Mouse (Mus musculus) bone marrow, adult 2 months (tissue): ENCODE data around the gene Spryd3. TPM values are rescaled to one million over a fixed set of nuclear protein-coding genes. Genes with fewer than 3 reads are reported as not detected.

Source experiments
- H3K27ac ChIP-seq: fragments of 200-500 bp; 2 replicates; pipeline ENCODE4 v1.5.1; 2012; ENCODE audit warnings: low read depth, mild to moderate bottlenecking, control low read depth, inconsistent platforms, low read length; ENCODE audit not compliant: control insufficient read depth, poor library complexity, insufficient read depth
- H3K4me1 ChIP-seq: fragments of 200-500 bp; 2 replicates; pipeline ENCODE4 v1.6.1; 2011; ENCODE audit warnings: low read length; ENCODE audit not compliant: control insufficient read depth, insufficient read depth
- H3K4me3 ChIP-seq: fragments of 200-500 bp; replicated peaks from 2 replicates; pipeline ENCODE3; 2011; ENCODE audit warnings: mild to moderate bottlenecking, low read depth, low read length, control low read depth; ENCODE audit not compliant: control insufficient read depth
- CTCF ChIP-seq: fragments of 200-500 bp; IDR thresholded peaks from 2 replicates; pipeline ENCODE4 v1.5.1; 2011; ENCODE audit warnings: low read length, control low read depth; ENCODE audit not compliant: control insufficient read depth, insufficient read depth
- POLR2A ChIP-seq: fragments of 200-500 bp; IDR thresholded peaks from 2 replicates; pipeline ENCODE4 v1.6.1; 2011; ENCODE audit warnings: low read depth, mild to moderate bottlenecking, control low read depth, low read length, borderline replicate concordance; ENCODE audit not compliant: control insufficient read depth
- WGBS: fragments of 180-500 bp; shearing (Covaris S2); methylation state at CpG from one replicate; pipeline ENCODE4 v1.1.7; 2018; 5-methylcytosine and 5-hydroxymethylcytosine counted together
- polyA plus RNA-seq: library from polyadenylated mRNA; stranded (reverse); fragments of >200 nt; gene quantifications from 2 replicates; pipeline ENCODE4 v1.2.4, GENCODE M21; 2011; ENCODE audit warnings: low replicate concordance; ENCODE audit not compliant: missing spikeins, insufficient read depth, insufficient read length

The Spryd3 gene
- polyA plus RNA-seq, 1 experiment, result 23.0 TPM

DNA sequence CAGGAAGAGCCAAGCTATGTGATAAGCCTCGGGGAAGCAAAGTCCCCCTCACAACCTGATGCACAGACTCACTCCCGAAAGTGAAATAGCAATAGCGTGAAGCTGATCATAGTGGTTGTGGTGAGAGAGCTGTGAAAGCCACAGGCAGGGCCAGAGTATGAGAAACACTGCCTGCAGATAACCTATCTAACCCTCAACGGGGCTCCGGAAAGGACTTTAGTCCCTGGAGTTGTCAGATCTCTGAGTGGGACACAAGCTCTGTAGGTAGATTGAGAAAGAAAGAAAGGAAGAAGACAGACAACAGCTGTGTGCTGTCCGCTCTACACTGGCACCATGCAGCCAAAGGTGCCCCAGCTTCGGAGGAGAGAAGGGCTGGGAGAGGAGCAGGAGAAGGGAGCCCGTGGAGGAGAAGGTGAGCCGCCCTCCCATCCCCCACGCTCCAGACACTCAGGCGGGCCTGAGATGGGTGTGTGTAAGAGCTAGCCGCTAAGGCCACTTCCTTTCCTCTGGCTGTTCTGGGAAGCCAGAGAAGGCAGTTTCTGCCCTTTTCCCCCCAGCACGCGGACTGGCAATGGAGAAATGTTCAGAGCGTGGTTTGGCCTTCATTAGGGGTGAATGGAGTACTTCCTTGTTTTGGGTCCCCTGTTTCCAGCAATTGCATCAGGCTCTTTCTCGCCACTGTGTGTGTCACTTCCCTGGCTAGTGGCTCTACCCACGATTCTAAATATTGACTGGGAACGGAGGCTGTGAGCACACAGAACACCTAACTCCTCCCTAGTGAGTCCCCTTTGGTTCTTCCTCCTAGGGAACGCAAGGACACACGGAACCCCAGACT lies 14.5 kb upstream of the Spryd3 start, which contains the start of gene Soat2:
TSS of gene Soat2 (plus strand) at position 226 of the 835 bp plus-strand sequence.
- Histone ChIP-seq H3K27ac (peak within 1 kb of the TSS; percentile 80), H3K4me3 (peak within 1 kb of the TSS; percentile 56), H3K4me1 (peaks cover 4% of the 10 kb centered on the region; the same call in 1 of the 2 replicates)
- 11% methylated on average over 20 of the region's 20 CpGs for WGBS
- TF ChIP-seq CTCF, result no peak; the same call in 1 of the 2 replicates

DNA sequence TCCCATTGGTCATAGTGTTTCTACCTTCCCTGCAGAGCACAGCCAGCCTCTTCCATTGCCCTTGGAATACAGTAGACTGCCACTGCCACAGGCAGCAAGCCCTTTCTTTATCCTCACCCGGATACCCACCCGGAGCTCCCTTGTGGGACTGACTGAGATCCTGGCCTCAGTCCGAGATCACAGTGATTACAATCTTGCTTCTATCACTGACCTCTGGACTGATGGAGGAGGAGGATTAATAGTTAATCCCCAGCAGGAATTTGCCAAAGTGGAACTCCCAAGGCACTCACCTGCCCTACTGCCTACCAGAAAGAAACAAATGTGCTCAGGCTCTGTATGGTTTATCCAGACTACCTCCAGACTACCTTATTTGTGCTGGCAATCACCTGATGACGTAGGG lies 13.5 kb upstream of the Spryd3 start:
- 88% methylated on average over 4 of the region's 4 CpGs for whole genome bisulfite sequencing
- Histone ChIP-seq H3K4me1 (peaks cover 4% of the 10 kb centered on the region; the same call in 1 of the 2 replicates), H3K4me3 (no peak overlapping the region), H3K27ac (no peak overlapping the region)
- TF ChIP-seq POLR2A (no peak), CTCF (no peak)

DNA sequence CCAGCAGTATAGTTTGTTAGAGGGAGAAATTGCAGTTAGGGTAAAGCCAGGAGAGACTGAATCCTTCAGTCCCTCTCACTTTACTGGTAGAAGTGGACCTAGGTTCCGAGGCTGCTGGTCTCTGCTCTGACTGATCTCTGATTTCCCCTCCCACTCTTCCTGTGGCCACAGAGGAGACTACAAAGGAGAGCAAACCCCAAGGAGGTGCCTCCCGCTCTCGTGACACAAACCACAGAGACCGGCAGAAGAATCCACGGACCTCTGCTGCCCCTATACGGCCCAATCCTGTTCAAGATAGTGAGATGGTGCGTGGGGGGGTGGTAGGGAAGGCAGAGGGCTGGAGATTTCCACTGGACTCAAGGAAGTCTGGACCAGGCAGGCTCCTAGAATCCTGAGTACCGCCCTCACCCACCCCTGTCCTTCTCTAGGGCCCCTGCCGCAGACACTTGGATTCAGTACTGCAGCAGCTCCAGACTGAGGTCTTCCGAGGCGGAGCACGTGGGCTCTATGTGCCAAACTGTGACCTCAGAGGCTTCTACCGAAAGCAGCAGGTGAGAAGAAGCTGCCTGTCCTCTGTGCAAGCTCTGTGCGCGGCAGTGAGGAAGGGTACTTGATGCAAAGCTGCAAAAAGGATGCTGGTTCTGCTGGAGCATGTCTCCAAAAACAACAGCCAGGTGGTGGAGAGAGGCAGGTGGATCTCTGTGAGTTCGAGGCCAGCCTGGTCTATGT lies 11.8 kb upstream of the Spryd3 start:
- H3K4me1 ChIP-seq, result peaks cover 4% of the 10 kb centered on the region; the same call in 1 of the 2 replicates
- WGBS, result 38% methylated on average over 16 of the region's 16 CpGs
- TF ChIP-seq CTCF (no peak), POLR2A (no peak)
- H3K27ac ChIP-seq, result no peak overlapping the region
- no peak overlapping the region for H3K4me3 ChIP-seq

DNA sequence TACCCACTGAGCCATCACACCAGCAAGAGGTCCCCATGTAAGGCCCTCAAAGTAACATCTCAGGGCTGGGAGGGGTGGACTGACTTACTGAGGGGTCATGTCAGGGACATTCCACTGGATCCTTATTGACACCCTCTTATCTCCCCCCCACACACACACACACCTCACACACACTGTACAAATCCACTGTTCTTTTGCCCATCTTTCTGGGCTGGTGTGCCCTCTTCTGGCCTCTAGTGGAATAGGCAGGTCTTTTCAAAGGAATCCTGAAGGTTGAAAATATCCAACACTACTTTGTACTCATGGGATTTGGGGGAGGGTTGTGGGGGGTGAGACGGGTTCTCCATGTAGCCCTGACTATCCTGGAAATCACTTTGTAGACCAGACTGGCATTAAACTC lies 10.8 kb upstream of the Spryd3 start:
- WGBS, result 3% methylated on average over 1 of the region's 1 CpGs
- TF ChIP-seq CTCF (peak; percentile 37; the same call in 1 of the 2 replicates), POLR2A (no peak)
- Histone ChIP-seq H3K27ac (no peak overlapping the region), H3K4me1 (peaks cover 4% of the 10 kb centered on the region; the same call in 1 of the 2 replicates), H3K4me3 (no peak overlapping the region)

- 67% methylated on average over 5 of the region's 5 CpGs for WGBS
These were observed 10.1 kb upstream of the Spryd3 start for GRCm38 (mm10) chr15:102146089-102146488.

DNA sequence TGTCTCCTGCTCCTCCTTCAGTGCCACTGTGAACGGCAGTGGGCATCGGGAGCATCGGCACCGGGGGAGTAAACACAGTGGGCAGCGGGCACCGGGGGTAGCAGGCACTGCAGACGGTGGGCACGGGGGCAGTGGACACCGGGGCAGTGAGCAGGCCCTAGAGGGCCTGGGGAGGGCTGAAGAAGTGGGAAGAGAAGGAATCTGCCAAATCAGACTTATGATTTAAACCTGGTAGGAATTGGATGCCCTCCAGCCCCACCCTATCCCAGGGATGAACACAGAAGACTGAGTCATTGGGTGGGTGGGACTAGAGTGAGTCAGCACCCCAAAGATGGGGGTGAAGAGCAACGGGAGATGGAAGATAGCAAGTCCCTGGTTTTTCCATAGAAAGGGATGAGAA lies 9.3 kb upstream of the Spryd3 start:
- TF ChIP-seq CTCF (no peak), POLR2A (no peak)
- peaks cover 1% of the 10 kb centered on the region; the same call in 1 of the 2 replicates for H3K4me1 ChIP-seq
- WGBS, result 77% methylated on average over 10 of the region's 10 CpGs
- no peak overlapping the region for H3K27ac ChIP-seq
- no peak overlapping the region for H3K4me3 ChIP-seq

More at GRCm38 (mm10) chr15:102146089-102146488, 10.1 kb upstream of the Spryd3 start:
- no peak for TF ChIP-seq CTCF
- no peak for TF ChIP-seq POLR2A
- H3K27ac ChIP-seq, result no peak overlapping the region
- no peak overlapping the region for H3K4me3 ChIP-seq
- peaks cover 3% of the 10 kb centered on the region; the same call in 1 of the 2 replicates for H3K4me1 ChIP-seq

- TF ChIP-seq CTCF, result no peak
- TF ChIP-seq POLR2A, result no peak
- Histone ChIP-seq H3K4me3 (no peak overlapping the region), H3K4me1 (peaks cover 1% of the 10 kb centered on the region; the same call in 1 of the 2 replicates), H3K27ac (no peak overlapping the region)
- WGBS, result 45% methylated on average over 19 of the region's 19 CpGs
These were observed 8.7 kb upstream of the Spryd3 start for GRCm38 (mm10) chr15:102144726-102145125.

- Histone ChIP-seq H3K27ac (no peak within 1 kb of the TSS), H3K4me1 (peaks cover 1% of the 10 kb centered on the region; the same call in 1 of the 2 replicates), H3K4me3 (no peak within 1 kb of the TSS)
- TF ChIP-seq CTCF (no peak), POLR2A (no peak)
- 45% methylated on average over 22 of the region's 22 CpGs for WGBS
These were observed 8.3 kb upstream of the Spryd3 start, which contains the start of gene Igfbp6 for GRCm38 (mm10) chr15:102144274-102144711. Gene Igfbp6 (plus strand): TSS chr15:102144362.
